Mouse (Mus musculus) spleen, adult 2 months (tissue): ENCODE measurements around the gene Tufm.

Experiments used
- CTCF ChIP-seq: fragments of 200-500 bp; IDR thresholded peaks from 2 replicates; pipeline ENCODE4 v1.5.1; 2011; ENCODE audit warnings: mild to moderate bottlenecking, inconsistent platforms; ENCODE audit not compliant: insufficient read depth, insufficient read length, insufficient replicate concordance; ENCODE audit errors: extremely low read depth
- POLR2A ChIP-seq: fragments of 200-500 bp; IDR thresholded peaks from 2 replicates; pipeline ENCODE4 v1.6.1; 2011; ENCODE audit warnings: low read depth, low read length, inconsistent platforms

DNA sequence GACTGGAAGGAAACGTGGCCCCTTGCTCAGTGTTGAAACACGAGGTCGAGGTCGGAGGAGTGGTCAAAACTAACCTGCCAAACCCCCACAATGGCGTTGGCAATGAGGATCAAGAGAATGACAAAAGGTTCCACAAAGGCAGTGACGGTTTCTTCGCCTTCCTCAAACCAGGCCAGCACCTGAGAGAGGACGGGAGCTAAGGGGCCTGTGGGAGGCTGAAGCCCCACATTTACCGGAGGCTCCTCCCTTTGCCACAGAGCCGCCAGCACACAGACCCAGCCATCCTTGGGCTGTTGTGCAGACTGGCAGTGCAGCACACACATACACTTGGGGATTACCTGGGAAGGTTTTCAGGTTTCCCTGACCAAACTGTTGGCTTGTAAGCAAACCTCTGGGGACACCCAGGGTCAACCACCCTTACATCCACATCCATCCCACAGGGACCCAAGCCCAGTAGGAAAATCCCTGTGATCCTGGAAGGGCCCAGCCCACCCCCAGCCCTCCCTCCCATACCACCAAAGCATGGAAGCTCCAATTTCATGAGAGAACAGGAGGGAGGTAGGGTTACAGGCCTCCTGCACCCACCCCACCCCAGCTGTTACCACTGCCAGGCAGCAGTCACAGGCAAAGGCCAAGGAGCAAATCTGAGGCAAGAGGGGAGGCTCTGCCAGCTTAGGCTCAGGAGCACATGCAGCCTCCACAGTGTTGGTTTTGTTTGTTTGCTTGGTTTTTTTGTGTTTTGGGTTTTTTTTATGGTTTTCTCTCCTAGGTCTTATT is 26.4 kb upstream of the Tufm start:
- TF ChIP-seq CTCF (no peak), POLR2A (no peak)
